Mouse (Mus musculus): ENCODE data around the gene Gm49450. TPM values are rescaled to one million over a fixed set of nuclear protein-coding genes. Genes with fewer than 3 reads are reported as not detected.
A peak's percentile ranks its signal among the peaks of the same experiment; 100 is the strongest.

Gm49450 gene
- total RNA-seq, 4 experiments from 2014 or later = not detected

- DNase-seq (ENCODE audit: low spot score in 2 of 2) = no peak
These were observed 32.8 kb upstream of the Gm49450 start for GRCm38 (mm10) chr15:98985982-98986715.

GRCm38 (mm10) chr15:98985240-98985981, 32.1 kb upstream of the Gm49450 start:
- peak in 1 of 2 experiments; percentile 77 for DNase-seq (ENCODE audit: low spot score in 2 of 2)

- no peak for DNase-seq (ENCODE audit: low spot score in 2 of 2)
These were observed 31.3 kb upstream of the Gm49450 start for GRCm38 (mm10) chr15:98984681-98985080.

- DNase-seq (ENCODE audit: low spot score in 2 of 2) = no peak
These were observed 30.2 kb upstream of the Gm49450 start for GRCm38 (mm10) chr15:98983431-98984081.

GRCm38 (mm10) chr15:98982100-98982499, 28.7 kb upstream of the Gm49450 start:
- DNase-seq (ENCODE audit: low spot score in 2 of 2) = no peak

GRCm38 (mm10) chr15:98980012-98980614, 26.8 kb upstream of the Gm49450 start:
- no peak for DNase-seq (ENCODE audit: low spot score in 2 of 2)

- DNase-seq (ENCODE audit: low spot score in 2 of 2) = no peak
These were observed 25.2 kb upstream of the Gm49450 start for GRCm38 (mm10) chr15:98978409-98979172.

GRCm38 (mm10) chr15:98977759-98978408, 24.5 kb upstream of the Gm49450 start:
- DNase-seq (ENCODE audit: low spot score in 2 of 2) = peak in 1 of 2 experiments; percentile 71

GRCm38 (mm10) chr15:98976763-98977758, 23.7 kb upstream of the Gm49450 start:
- no peak for DNase-seq (ENCODE audit: low spot score in 2 of 2)

- no peak for DNase-seq (ENCODE audit: low spot score in 2 of 2)
These were observed 19.8 kb upstream of the Gm49450 start for GRCm38 (mm10) chr15:98973015-98973614.

- peak in 1 of 2 experiments; percentile 72 for DNase-seq (ENCODE audit: low spot score in 2 of 2)
These were observed 18.4 kb upstream of the Gm49450 start for GRCm38 (mm10) chr15:98971576-98972320.

GRCm38 (mm10) chr15:98971111-98971510, 17.8 kb upstream of the Gm49450 start:
- DNase-seq (ENCODE audit: low spot score in 2 of 2) = peak in 1 of 2 experiments; percentile 71

GRCm38 (mm10) chr15:98969372-98970101, 16.2 kb upstream of the Gm49450 start:
- DNase-seq (ENCODE audit: low spot score in 2 of 2) = no peak

- peak in 1 of 2 experiments; percentile 72 for DNase-seq (ENCODE audit: low spot score in 2 of 2)
These were observed 15.5 kb upstream of the Gm49450 start for GRCm38 (mm10) chr15:98968701-98969371.

- no peak for DNase-seq (ENCODE audit: low spot score in 2 of 2)
These were observed 6.2 kb upstream of the Gm49450 start for GRCm38 (mm10) chr15:98959531-98959930.

- no peak for DNase-seq (ENCODE audit: low spot score in 2 of 2)
These were observed 5.6 kb upstream of the Gm49450 start for GRCm38 (mm10) chr15:98958901-98959420.
